Mouse (Mus musculus) cortical plate, adult 2 months (tissue): ENCODE measurements around the gene Tbca. TPM values are rescaled to one million over a fixed set of nuclear protein-coding genes. Genes with fewer than 3 reads are reported as not detected.

Experiments used
- H3K27ac ChIP-seq: fragments of 200-500 bp; 2 replicates; pipeline ENCODE4 v1.5.1; 2012; ENCODE audit warnings: low read length, control low read depth, inconsistent platforms; ENCODE audit not compliant: insufficient read depth
- H3K4me1 ChIP-seq: fragments of 200-500 bp; 2 replicates; pipeline ENCODE4 v1.6.1; 2011; ENCODE audit warnings: low read length; ENCODE audit not compliant: control insufficient read depth, insufficient read depth
- H3K4me3 ChIP-seq: fragments of 200-500 bp; 2 replicates; pipeline ENCODE4 v1.5.1; 2011; ENCODE audit warnings: mild to moderate bottlenecking, low read length, control low read depth; ENCODE audit not compliant: insufficient read depth
- CTCF ChIP-seq: fragments of 200-500 bp; IDR thresholded peaks from 2 replicates; pipeline ENCODE4 v1.5.1; 2011; ENCODE audit warnings: mild to moderate bottlenecking, control low read depth, low read length; ENCODE audit not compliant: insufficient read depth; ENCODE audit errors: extremely low read depth
- POLR2A ChIP-seq: fragments of 200-500 bp; IDR thresholded peaks from 2 replicates; pipeline ENCODE4 v1.6.1; 2011; ENCODE audit warnings: mild to moderate bottlenecking, low read length, control low read depth; ENCODE audit not compliant: insufficient read depth; ENCODE audit errors: extremely low read depth
- polyA plus RNA-seq: library from polyadenylated mRNA; depleted of rRNA; stranded (reverse); fragments of >200 nt; gene quantifications from 2 replicates; pipeline ENCODE4 v1.2.3, GENCODE M21; 2012

Gene Tbca
- polyA plus RNA-seq, 1 experiment = 209 TPM

GRCm38 (mm10) chr13:94867772-94868171 is 79.1 kb downstream of the Tbca start:
- Histone ChIP-seq H3K4me3 (no peak overlapping the region), H3K27ac (no peak overlapping the region), H3K4me1 (no peaks in the 10 kb centered on the region)
- no peak for TF ChIP-seq CTCF
- TF ChIP-seq POLR2A = no peak

- H3K27ac ChIP-seq = no peak overlapping the region
- H3K4me3 ChIP-seq = no peak overlapping the region
- no peak for TF ChIP-seq CTCF
- no peak for TF ChIP-seq POLR2A
- H3K4me1 ChIP-seq = no peaks in the 10 kb centered on the region
Observed at GRCm38 (mm10) chr13:94868478-94868950, 79.8 kb downstream of the Tbca start.

- Histone ChIP-seq H3K27ac (no peak overlapping the region), H3K4me3 (no peak overlapping the region), H3K4me1 (no peaks in the 10 kb centered on the region)
- TF ChIP-seq POLR2A (no peak), CTCF (no peak)
Observed at GRCm38 (mm10) chr13:94869541-94869940, 80.8 kb downstream of the Tbca start.

- H3K27ac ChIP-seq = no peak overlapping the region
- no peaks in the 10 kb centered on the region for H3K4me1 ChIP-seq
- TF ChIP-seq CTCF = no peak
- TF ChIP-seq POLR2A = no peak
- no peak overlapping the region for H3K4me3 ChIP-seq
Observed at GRCm38 (mm10) chr13:94870071-94870460, 81.4 kb downstream of the Tbca start.

GRCm38 (mm10) chr13:94870461-94871186 is 81.9 kb downstream of the Tbca start:
- Histone ChIP-seq H3K4me3 (no peak overlapping the region), H3K27ac (no peak overlapping the region), H3K4me1 (no peaks in the 10 kb centered on the region)
- TF ChIP-seq CTCF = no peak
- TF ChIP-seq POLR2A = no peak

- Histone ChIP-seq H3K27ac (no peak overlapping the region), H3K4me1 (no peaks in the 10 kb centered on the region), H3K4me3 (no peak overlapping the region)
- no peak for TF ChIP-seq POLR2A
- TF ChIP-seq CTCF = no peak
Observed at GRCm38 (mm10) chr13:94871806-94872320, 83.2 kb downstream of the Tbca start.

GRCm38 (mm10) chr13:94872439-94872838 is 83.7 kb downstream of the Tbca start:
- H3K27ac ChIP-seq = no peak overlapping the region
- H3K4me3 ChIP-seq = no peak overlapping the region
- no peaks in the 10 kb centered on the region for H3K4me1 ChIP-seq
- TF ChIP-seq CTCF (no peak), POLR2A (no peak)

- no peak overlapping the region for H3K4me3 ChIP-seq
- no peaks in the 10 kb centered on the region for H3K4me1 ChIP-seq
- no peak overlapping the region for H3K27ac ChIP-seq
- TF ChIP-seq POLR2A = no peak
- TF ChIP-seq CTCF = no peak
Observed at GRCm38 (mm10) chr13:94873111-94874038, 84.7 kb downstream of the Tbca start.

- TF ChIP-seq POLR2A (no peak), CTCF (no peak)
- no peaks in the 10 kb centered on the region for H3K4me1 ChIP-seq
- no peak overlapping the region for H3K4me3 ChIP-seq
- H3K27ac ChIP-seq = no peak overlapping the region
Observed at GRCm38 (mm10) chr13:94874039-94874425, 85.3 kb downstream of the Tbca start.
